Mouse (Mus musculus) small intestine, adult 2 months (tissue): ENCODE results near the gene Fam69b.

Experiments used
- CTCF ChIP-seq: fragments of 200-500 bp; IDR thresholded peaks from 2 replicates; pipeline ENCODE4 v1.5.1; 2012; ENCODE audit warnings: low read depth, mild to moderate bottlenecking, control low read depth, inconsistent platforms, low read length, moderate library complexity, mixed read lengths; ENCODE audit not compliant: insufficient replicate concordance, insufficient read length; ENCODE audit errors: extremely low read depth
- POLR2A ChIP-seq: fragments of 200-500 bp; IDR thresholded peaks from 2 replicates; pipeline ENCODE4 v1.6.1; 2012; ENCODE audit warnings: low read depth, mild to moderate bottlenecking, control low read depth, inconsistent platforms, low read length, moderate library complexity

- no peak for TF ChIP-seq CTCF
- TF ChIP-seq POLR2A = no peak
Observed at GRCm38 (mm10) chr2:26633953-26634530, 5.8 kb downstream of the Fam69b start.
